Mouse (Mus musculus) CH12.LX (cell line): ENCODE measurements at regions not wholly inside any gene's neighbourhood (a gene's known extent, or its start where the extent isn't known, plus 50 kb on each side); places are given as distances from the start of the nearest gene placed in this dataset.

Experiments used
- CTCF ChIP-seq, 2 experiments: IDR thresholded peaks in 1 of 2; conservative IDR thresholded peaks in 1 of 2; 2 replicates each; pipeline ENCODE4 v1.5.1; 2011 to 2012; ENCODE audit warnings: low read depth in 2 of 2, low read length in 2 of 2, improper control_type of control experiment in 1 of 2, inconsistent platforms in 1 of 2, mild to moderate bottlenecking in 1 of 2, moderate library complexity in 1 of 2
- ETS1 ChIP-seq: conservative IDR thresholded peaks from 2 replicates; pipeline ENCODE4 v1.6.1; 2012; ENCODE audit warnings: low read depth, mild to moderate bottlenecking, inconsistent platforms, low read length, improper control_type of control experiment, moderate library complexity
- GABPA ChIP-seq: IDR thresholded peaks from 2 replicates; pipeline ENCODE4 v1.6.1; 2012; ENCODE audit warnings: low read depth, low read length, improper control_type of control experiment, inconsistent platforms; ENCODE audit not compliant: insufficient replicate concordance
- MAX ChIP-seq: IDR thresholded peaks from 2 replicates; pipeline ENCODE4 v1.6.1; 2011; ENCODE audit warnings: low read length, improper control_type of control experiment
- MYC ChIP-seq: IDR thresholded peaks from 2 replicates; pipeline ENCODE4 v1.6.1; 2011; ENCODE audit warnings: low read depth, mild to moderate bottlenecking, improper control_type of control experiment, low read length
- POLR2A ChIP-seq: IDR thresholded peaks from 2 replicates; pipeline ENCODE4 v1.6.1; 2011; ENCODE audit warnings: low read depth, mild to moderate bottlenecking, improper control_type of control experiment, low read length
- POLR2AphosphoS2 ChIP-seq: IDR thresholded peaks from 2 replicates; pipeline ENCODE4 v1.6.1; 2011; ENCODE audit warnings: low read depth, low read length, improper control_type of control experiment
- RAD21 ChIP-seq: IDR thresholded peaks from 2 replicates; pipeline ENCODE4 v1.6.1; 2011; ENCODE audit warnings: low read depth, mild to moderate bottlenecking, low read length, improper control_type of control experiment, moderate library complexity
- RCOR1 ChIP-seq: conservative IDR thresholded peaks from 2 replicates; pipeline ENCODE4 v1.6.1; 2012; ENCODE audit warnings: low read depth, mild to moderate bottlenecking, inconsistent platforms, low read length, improper control_type of control experiment
- SMC3 ChIP-seq: IDR thresholded peaks from 2 replicates; pipeline ENCODE4 v1.6.1; 2011; ENCODE audit warnings: low read depth, low read length, improper control_type of control experiment
- TBP ChIP-seq: conservative IDR thresholded peaks from 2 replicates; pipeline ENCODE4 v1.6.1; 2011; ENCODE audit warnings: low read depth, low read length, improper control_type of control experiment
- ZC3H11A ChIP-seq: IDR thresholded peaks from 2 replicates; pipeline ENCODE4 v1.6.1; 2012; ENCODE audit warnings: low read depth, mild to moderate bottlenecking, inconsistent platforms, low read length, improper control_type of control experiment
- ZKSCAN1 ChIP-seq: IDR thresholded peaks from 2 replicates; pipeline ENCODE4 v1.6.1; 2012; ENCODE audit warnings: low read depth, inconsistent platforms, low read length, improper control_type of control experiment, borderline replicate concordance

GRCm38 (mm10) chr4:9193121-9193520 is 954.3 kb upstream of the Car8 start:
- TF ChIP-seq GABPA (no peak), CTCF (conservative IDR thresholded peaks at IDR 0.05 in 1 of 2, IDR thresholded peaks at IDR 0.05 in 1 of 2; ENCODE audit: low read depth in 2 of 2, low read length in 2 of 2) (no peak), ETS1 (no peak), POLR2AphosphoS2 (no peak), RAD21 (no peak), POLR2A (no peak), TBP (no peak), SMC3 (no peak), ZC3H11A (no peak), MAX (no peak), ZKSCAN1 (no peak), RCOR1 (no peak), MYC (no peak)
